Mouse (Mus musculus) left cerebral cortex, postnatal 36 days (tissue): ENCODE data around the gene Ell2. TPM values are rescaled to one million over a fixed set of nuclear protein-coding genes. Genes with fewer than 3 reads are reported as not detected.

Experiments
- DNase-seq, 2 experiments: peaks; one replicate each; pipeline ENCODE4 v3.0.0; 2021 to 2022; ENCODE audit warnings: low spot score in 2 of 2, mixed read lengths in 1 of 2
- intact Hi-C: fragments of 180-260 bp; cut with DNase I; formaldehyde crosslinking; loops from one replicate; pipeline ENCODE4 v1.15.1; 2025
- total RNA-seq, 2 experiments: library from RNA; stranded (reverse); gene quantifications; 2 replicates each; pipeline ENCODE4 v1.2.3; 2021

Ell2 gene
- total RNA-seq, 2 experiments from 2014 or later, result 42.6 to 52.3 TPM

GRCm38 (mm10) chr13:75793863-75794629 lies 87.5 kb downstream of the Ell2 start:
- intact Hi-C loops, result no loop called here
- no peak for DNase-seq

DNA sequence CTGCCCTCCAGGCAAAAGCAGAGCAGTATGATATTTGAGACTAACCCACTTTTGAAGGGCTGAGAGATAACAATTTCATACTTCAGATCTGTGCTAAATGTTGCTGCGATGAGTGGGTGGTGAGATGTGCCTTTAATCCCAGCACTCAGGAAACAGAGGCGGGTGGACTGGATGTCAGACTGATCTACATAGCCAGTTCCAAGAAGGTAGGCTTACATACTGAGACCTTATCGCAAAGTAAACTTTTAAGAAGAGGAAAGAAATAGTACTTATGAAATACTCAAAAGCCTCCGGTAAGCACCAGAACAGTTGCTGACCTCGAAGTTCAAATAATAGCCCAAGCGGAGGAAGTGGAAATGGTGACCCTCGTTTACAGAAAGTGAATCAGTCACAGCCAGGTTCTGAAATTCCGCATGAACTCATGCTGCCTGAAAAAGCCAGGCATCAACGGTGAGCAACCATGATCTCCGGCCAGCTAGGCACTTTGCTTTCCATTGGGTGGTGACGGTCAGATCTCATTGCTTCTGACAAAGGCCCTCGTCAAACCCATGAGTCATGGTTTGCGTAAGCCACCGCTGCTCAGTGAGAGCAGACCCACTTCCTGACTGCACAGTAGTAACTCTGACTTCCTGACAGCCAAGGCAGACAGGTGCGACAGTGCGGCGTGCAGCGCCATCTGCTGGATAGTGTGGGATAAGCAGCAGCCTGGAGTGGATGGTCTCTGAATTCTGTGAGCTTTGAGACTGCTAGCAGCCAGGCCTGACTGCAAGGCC lies 91.0 kb downstream of the Ell2 start:
- intact Hi-C loops, result loop anchor here (2.0 to 5.0 kb wide), 2 partner anchors 80 to 569 kb away; no protein-coding TSS in a partner anchor
- DNase-seq, result peak; percentile 91 to 95

- no peak for DNase-seq
- intact Hi-C loops, result loop anchor here (2.0 to 5.0 kb wide), 2 partner anchors 79 to 570 kb away; no protein-coding TSS in a partner anchor
Observed at GRCm38 (mm10) chr13:75798413-75799302, 92.1 kb downstream of the Ell2 start.

GRCm38 (mm10) chr13:75799421-75799820 lies 92.9 kb downstream of the Ell2 start:
- no peak for DNase-seq
- intact Hi-C loops, result loop anchor here (2.0 to 5.0 kb wide), 2 partner anchors 78 to 571 kb away; no protein-coding TSS in a partner anchor

DNA sequence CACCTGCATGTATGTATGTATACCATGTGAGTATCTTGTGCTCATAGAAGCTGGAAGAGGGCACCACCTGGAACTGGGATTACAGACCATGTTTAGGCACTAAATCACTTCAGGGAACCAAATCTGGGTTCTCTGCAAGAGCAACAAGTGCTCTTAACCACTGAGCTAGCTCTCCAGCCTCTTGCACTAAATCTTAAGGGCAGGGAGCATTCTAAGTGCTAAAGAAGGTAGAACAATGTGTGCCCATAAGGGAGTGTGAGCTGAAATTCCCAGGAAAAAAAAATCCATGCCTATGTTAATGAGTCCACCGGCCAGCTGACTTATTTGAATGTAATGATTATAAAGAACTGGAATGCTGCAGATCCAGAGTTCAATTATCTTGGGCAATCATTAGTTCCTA lies 101.4 kb downstream of the Ell2 start:
- DNase-seq, result no peak
- intact Hi-C loops, result no loop called here

DNA sequence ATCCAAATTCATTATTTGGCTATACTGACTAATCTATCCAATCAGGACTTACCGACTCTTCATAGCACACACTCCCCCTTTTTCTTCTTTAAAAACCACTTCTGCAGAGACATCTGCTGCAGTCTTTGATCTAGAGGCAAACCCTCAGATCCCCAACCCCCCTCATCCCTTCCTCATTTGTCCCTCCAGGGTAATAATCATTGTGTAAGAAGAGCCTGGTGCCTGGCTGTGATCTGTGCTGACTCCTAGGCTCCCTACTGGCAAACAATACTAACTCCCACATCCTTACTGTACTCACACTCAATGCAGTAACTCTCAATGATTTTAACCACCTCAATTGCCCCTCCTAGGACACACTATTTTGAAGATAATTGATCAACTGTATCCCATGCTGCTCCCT lies 103.4 kb downstream of the Ell2 start:
- intact Hi-C loops, result no loop called here
- no peak for DNase-seq

- intact Hi-C loops, result no loop called here
Observed at GRCm38 (mm10) chr13:75817183-75817582, 110.6 kb downstream of the Ell2 start.

DNA sequence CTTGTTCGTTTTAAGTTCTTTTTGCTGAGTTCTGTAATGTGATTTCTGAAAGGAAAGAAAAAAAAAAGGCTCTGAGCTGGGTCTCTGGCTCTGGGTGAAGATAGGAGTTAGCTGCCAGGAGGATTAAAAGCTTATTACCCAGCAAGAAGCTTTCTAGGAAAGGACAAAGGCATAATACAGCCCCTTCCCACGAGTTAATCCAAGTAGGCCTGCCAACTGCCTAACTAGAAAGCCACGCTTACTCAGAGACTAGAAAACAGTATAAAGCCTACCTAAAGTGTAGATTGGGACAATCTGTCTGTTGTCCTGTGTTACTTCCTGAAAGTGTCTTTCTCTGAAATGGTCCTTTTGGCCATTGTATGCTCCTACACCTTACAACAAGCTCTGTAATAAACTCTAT lies 111.9 kb downstream of the Ell2 start:
- intact Hi-C loops, result no loop called here
- DNase-seq, result no peak

More at GRCm38 (mm10) chr13:75817183-75817582, 110.6 kb downstream of the Ell2 start:
- DNase-seq, result no peak

GRCm38 (mm10) chr13:75818945-75819706 lies 112.6 kb downstream of the Ell2 start:
- no peak for DNase-seq
- intact Hi-C loops, result no loop called here

DNA sequence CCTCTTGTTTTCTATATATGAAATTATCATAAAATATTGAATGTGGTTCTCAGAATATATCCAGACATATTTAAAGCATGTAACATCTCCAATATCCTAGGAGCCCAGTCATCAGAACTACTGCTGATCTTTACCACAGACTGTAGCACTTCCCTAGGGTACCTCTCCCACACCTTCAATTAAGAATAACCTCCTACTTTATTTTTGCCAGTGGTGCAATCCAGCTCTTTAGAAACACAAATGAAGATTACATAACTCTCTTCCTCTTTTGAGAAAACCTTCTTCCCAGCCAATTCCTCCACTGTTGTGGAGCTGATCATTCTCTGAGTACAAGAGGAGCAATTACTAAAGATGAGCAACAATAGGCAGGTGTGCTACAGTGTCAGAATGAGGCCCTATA lies 113.3 kb downstream of the Ell2 start:
- DNase-seq, result no peak
- intact Hi-C loops, result no loop called here

Other genes with a start within 250 kb of the Ell2 start
- gene Glrx, start 133.1 kb downstream of the Ell2 start, total RNA-seq, result 10 to 100 TPM; 54.1 to 54.9 TPM
- gene Rhobtb3, start 237.2 kb downstream of the Ell2 start, total RNA-seq, result 10 to 100 TPM; 15.0 to 16.0 TPM